Mouse (Mus musculus) urinary bladder, postnatal 14 days (tissue): ENCODE results near the gene Smchd1.
A peak's percentile ranks its signal among the peaks of the same experiment; 100 is the strongest.
"Not testable (repeated sequence)": the region's sequence is repeated elsewhere in the genome, so short reads cannot be mapped to it uniquely, and the experiment has no call there.

Experiments used
- DNase-seq: peaks from one replicate; pipeline ENCODE4 v3.0.0; 2021; ENCODE audit warnings: low spot score

Smchd1 gene

GRCm38 (mm10) chr17:71474762-71475704, at the start of gene Smchd1:
Gene Smchd1, minus strand, starts transcription at chr17:71475343.
- peak; percentile 94 for DNase-seq

- DNase-seq: no peak
Measured at GRCm38 (mm10) chr17:71510297-71510696, 35.2 kb upstream of the Smchd1 start.

- DNase-seq: no peak
Measured at GRCm38 (mm10) chr17:71506832-71507231, 31.7 kb upstream of the Smchd1 start.

GRCm38 (mm10) chr17:71495784-71496183, 20.6 kb upstream of the Smchd1 start:
- no peak for DNase-seq

- DNase-seq: peak; percentile 10
Measured at GRCm38 (mm10) chr17:71491332-71491686, 16.2 kb upstream of the Smchd1 start.

- DNase-seq: no peak
Measured at GRCm38 (mm10) chr17:71490666-71491331, 15.7 kb upstream of the Smchd1 start.

- DNase-seq: no peak
Measured at GRCm38 (mm10) chr17:71489703-71490461, 14.7 kb upstream of the Smchd1 start.

GRCm38 (mm10) chr17:71486231-71486851, 11.2 kb upstream of the Smchd1 start:
- DNase-seq: peak; percentile 12

GRCm38 (mm10) chr17:71485791-71486230, 10.7 kb upstream of the Smchd1 start:
- no peak for DNase-seq

GRCm38 (mm10) chr17:71484711-71485110, 9.6 kb upstream of the Smchd1 start:
- no peak for DNase-seq

GRCm38 (mm10) chr17:71483418-71484060, 8.4 kb upstream of the Smchd1 start:
- no peak for DNase-seq

GRCm38 (mm10) chr17:71479381-71479901, 4.3 kb upstream of the Smchd1 start:
- no peak for DNase-seq

GRCm38 (mm10) chr17:71477481-71477880, 2.3 kb upstream of the Smchd1 start:
- DNase-seq: no peak

- DNase-seq: no peak
Measured at GRCm38 (mm10) chr17:71476346-71477020, 1.3 kb upstream of the Smchd1 start.

- peak; percentile 61 for DNase-seq
Measured at GRCm38 (mm10) chr17:71475705-71476089, 554 bp upstream of the Smchd1 start.

- no peak for DNase-seq
Measured at GRCm38 (mm10) chr17:71474128-71474527, 1.0 kb downstream of the Smchd1 start.

- no peak for DNase-seq
Measured at GRCm38 (mm10) chr17:71471261-71471660, 3.9 kb downstream of the Smchd1 start.

- DNase-seq: no peak
Measured at GRCm38 (mm10) chr17:71460312-71460711, 14.8 kb downstream of the Smchd1 start.

GRCm38 (mm10) chr17:71459818-71460217, 15.3 kb downstream of the Smchd1 start, which contains the start of gene Gm4707:
Gene Gm4707, minus strand, starts transcription at chr17:71459918.
- DNase-seq: no peak

- DNase-seq: not testable (repeated sequence)
Measured at GRCm38 (mm10) chr17:71457361-71457760, 17.8 kb downstream of the Smchd1 start.
